Mouse (Mus musculus) spleen, postnatal 10 days (tissue): ENCODE measurements at regions not wholly inside any gene's neighbourhood (a gene's known extent, or its start where the extent isn't known, plus 50 kb on each side); places are given as distances from the start of the nearest gene placed in this dataset.

ENCODE experiments used
- DNase-seq, 2 experiments: peaks; one replicate each; pipeline ENCODE4 v3.0.0; 2021 to 2022; ENCODE audit warnings: low spot score in 2 of 2

- no peak for DNase-seq
Observed at GRCm38 (mm10) chr19:15851622-15852021, 95.5 kb downstream of the Psat1 start.

- DNase-seq = no peak
Observed at GRCm38 (mm10) chr19:15850722-15851121, 96.4 kb downstream of the Psat1 start.

GRCm38 (mm10) chr19:15849235-15849634 is 97.9 kb downstream of the Psat1 start:
- no peak for DNase-seq

GRCm38 (mm10) chr19:15838327-15838726 is 108.8 kb downstream of the Psat1 start:
- no peak for DNase-seq

- DNase-seq = peak in 1 of 2 experiments; percentile 33
Observed at GRCm38 (mm10) chr19:15837715-15838175, 109.4 kb downstream of the Psat1 start.

GRCm38 (mm10) chr19:15836956-15837714 is 110.0 kb downstream of the Psat1 start:
- DNase-seq = peak in 1 of 2 experiments; percentile 28

GRCm38 (mm10) chr19:15836201-15836955 is 110.8 kb downstream of the Psat1 start:
- no peak for DNase-seq

GRCm38 (mm10) chr19:15830385-15830784 is 116.8 kb downstream of the Psat1 start:
- DNase-seq = no peak

GRCm38 (mm10) chr19:15829158-15829557 is 118.0 kb downstream of the Psat1 start:
- DNase-seq = peak in 1 of 2 experiments; percentile 35

- no peak for DNase-seq
Observed at GRCm38 (mm10) chr19:15827990-15828705, 119.0 kb downstream of the Psat1 start.

GRCm38 (mm10) chr19:15827120-15827989 is 119.8 kb downstream of the Psat1 start:
- no peak for DNase-seq

GRCm38 (mm10) chr19:15823688-15824371 is 123.3 kb downstream of the Psat1 start:
- no peak for DNase-seq

- DNase-seq = no peak
Observed at GRCm38 (mm10) chr19:15820020-15820419, 127.1 kb downstream of the Psat1 start.

GRCm38 (mm10) chr19:15815166-15815565 is 132.0 kb downstream of the Psat1 start:
- no peak for DNase-seq

- DNase-seq = no peak
Observed at GRCm38 (mm10) chr19:15809008-15809407, 138.1 kb downstream of the Psat1 start.

GRCm38 (mm10) chr19:15807681-15808080 is 139.5 kb downstream of the Psat1 start:
- DNase-seq = no peak

GRCm38 (mm10) chr19:15803131-15803889 is 143.8 kb downstream of the Psat1 start:
- DNase-seq = no peak

- no peak for DNase-seq
Observed at GRCm38 (mm10) chr19:15802641-15803040, 144.5 kb downstream of the Psat1 start.

GRCm38 (mm10) chr19:15801811-15802486 is 145.2 kb downstream of the Psat1 start:
- peak; percentile 28 to 69 for DNase-seq
